Mouse (Mus musculus) monocyte, adult 5-6 weeks (primary cell): Measurements from ENCODE around the gene Akip1. TPM values are rescaled to one million over a fixed set of nuclear protein-coding genes. Genes with fewer than 3 reads are reported as not detected.

Experiments
- ATAC-seq: fragments of 153-309, 156-312 bp; replicated peaks from 2 replicates; pipeline ENCODE4 v1.8.0; 2017; ENCODE audit warnings: mild to moderate bottlenecking; ENCODE audit not compliant: low TSS enrichment, insufficient number of reproducible peaks, severe bottlenecking, poor library complexity, low FRiP score
- total RNA-seq: library from RNA; stranded (forward); fragments of 200-1000, 200-491, 200-594 nt; gene quantifications from 3 replicates; pipeline ENCODE4 v1.2.3, GENCODE M21; 2017

The Akip1 gene
- total RNA-seq, 1 experiment from 2014 or later, result 6.3 TPM

GRCm38 (mm10) chr7:109752008-109752925 lies 48.8 kb downstream of the Akip1 start, which contains the start of gene Tmem9b:
TSS of gene Tmem9b (minus strand) at chr7:109752875.
- ATAC-seq, result peak; percentile 45

GRCm38 (mm10) chr7:109754034-109754433 lies 50.5 kb downstream of the Akip1 start:
- no peak for ATAC-seq

GRCm38 (mm10) chr7:109756291-109756690 lies 52.8 kb downstream of the Akip1 start:
- ATAC-seq, result no peak

Other genes starting within 250 kb of the Akip1 start
- gene Trim66, start 195.6 kb upstream of the Akip1 start, total RNA-seq, result under 0.01 to 0.19 TPM in 2 of 3 replicates, not detected in the other
- gene Rpl27a, start 184.5 kb upstream of the Akip1 start, total RNA-seq, result 372 to 417 TPM (median 387 TPM) in 3 replicates
- 10.7 to 15.4 TPM (median 11.9 TPM) in 3 replicates for gene St5, start 85 bp upstream of the Akip1 start, total RNA-seq
- not detected in 3 replicates for gene BC051019, start 20.2 kb downstream of the Akip1 start, total RNA-seq
- 0.95 TPM in 1 of 3 replicates, not detected in the others for gene Ascl3, start 28.0 kb downstream of the Akip1 start, total RNA-seq
- gene Tmem9b, start 49.2 kb downstream of the Akip1 start, total RNA-seq, result 43.1 to 71.7 TPM (median 54.0 TPM) in 3 replicates
- not detected in 3 replicates for gene Nrip3, start 78.3 kb downstream of the Akip1 start, total RNA-seq
- gene Scube2, start 162.0 kb downstream of the Akip1 start, total RNA-seq, result not detected in 3 replicates